Mouse (Mus musculus) midbrain, embryonic 11.5 days (tissue): ENCODE measurements around the gene Rpn2. TPM values are rescaled to one million over a fixed set of nuclear protein-coding genes. Genes with fewer than 3 reads are reported as not detected.

Experiments used
- ATAC-seq: fragments of 200-750 bp; cut with Nextera tagmentation; 2 replicates; pipeline ENCODE4 v1.8.0; 2017; ENCODE audit warnings: moderate TSS enrichment, moderate library complexity; ENCODE audit not compliant: low FRiP score
- DNase-seq: peaks from one replicate; pipeline ENCODE4 v3.0.0; 2015; ENCODE audit warnings: low spot score; ENCODE audit errors: missing footprints
- H3K27ac ChIP-seq: fragments of 300-500 bp; sonication (generic); 2 replicates; pipeline ENCODE4 v1.5.1; 2014; ENCODE audit warnings: low read depth, low read length
- H3K27me3 ChIP-seq: fragments of 300-500 bp; sonication (generic); 2 replicates; pipeline ENCODE4 v1.6.1; 2014; ENCODE audit warnings: mild to moderate bottlenecking, low read length, moderate library complexity, mixed read lengths; ENCODE audit not compliant: control insufficient read depth, insufficient read depth
- H3K36me3 ChIP-seq: fragments of 300-500 bp; sonication (generic); 2 replicates; pipeline ENCODE4 v1.6.1; 2014; ENCODE audit warnings: mild to moderate bottlenecking, low read length, moderate library complexity, mixed read lengths; ENCODE audit not compliant: control insufficient read depth, insufficient read depth
- H3K4me1 ChIP-seq: fragments of 300-500 bp; sonication (generic); 2 replicates; pipeline ENCODE4 v1.6.1; 2014; ENCODE audit warnings: low read length; ENCODE audit not compliant: control insufficient read depth, insufficient read depth
- H3K4me2 ChIP-seq: fragments of 300-500 bp; sonication (generic); 2 replicates; pipeline ENCODE4 v1.6.1; 2014; ENCODE audit warnings: mild to moderate bottlenecking, moderate library complexity
- H3K4me3 ChIP-seq: fragments of 300-500 bp; sonication (generic); 2 replicates; pipeline ENCODE4 v1.5.1; 2014; ENCODE audit warnings: low read depth, low read length
- H3K9ac ChIP-seq: fragments of 300-500 bp; sonication (generic); 2 replicates; pipeline ENCODE4 v1.6.1; 2014; ENCODE audit warnings: low read length
- H3K9me3 ChIP-seq: fragments of 300-500 bp; sonication (generic); 2 replicates; pipeline ENCODE4 v1.6.1; 2016; ENCODE audit warnings: low read length; ENCODE audit not compliant: control insufficient read depth
- WGBS: fragments of 180-500 bp; shearing (Covaris S2); extraction: QIAGEN DNeasy Blood & Tissue Kit; methylation state at CpG from one replicate; pipeline ENCODE4 v1.1.7; 2014; 5-methylcytosine and 5-hydroxymethylcytosine counted together
- polyA plus RNA-seq: library from polyadenylated mRNA; unstranded; fragments of >200 nt; fragmentation: Nextera tagmentation; extraction: Ambion mirVana; gene quantifications from 2 replicates; pipeline ENCODE4 v1.2.1, GENCODE M21; 2014

Gene Rpn2
- polyA plus RNA-seq, 1 experiment from 2014 or later = 237 TPM

GRCm38 (mm10) chr2:157353183-157353582 is 74.4 kb downstream of the Rpn2 start:
- no peak overlapping the region for H3K4me2 ChIP-seq
- no peaks in the 10 kb centered on the region for H3K9me3 ChIP-seq
- no peaks in the 10 kb centered on the region for H3K27me3 ChIP-seq
- no peak overlapping the region for H3K9ac ChIP-seq
- DNase-seq (no peak), ATAC-seq (no peak)
- H3K4me1 ChIP-seq = peaks cover 11% of the 10 kb centered on the region
- no peak overlapping the region for H3K27ac ChIP-seq
- H3K36me3 ChIP-seq = no peaks in the 10 kb centered on the region
- WGBS = 80% methylated on average over 4 of the region's 4 CpGs
- no peak overlapping the region for H3K4me3 ChIP-seq

GRCm38 (mm10) chr2:157354106-157354505 is 75.3 kb downstream of the Rpn2 start:
- H3K27ac ChIP-seq = no peak overlapping the region

GRCm38 (mm10) chr2:157360028-157360427 is 81.2 kb downstream of the Rpn2 start:
- ATAC-seq = no peak
- Histone ChIP-seq H3K27me3 (no peaks in the 10 kb centered on the region), H3K9ac (no peak overlapping the region), H3K9me3 (no peaks in the 10 kb centered on the region), H3K27ac (no peak overlapping the region), H3K4me1 (no peaks in the 10 kb centered on the region), H3K4me3 (no peak overlapping the region), H3K4me2 (no peak overlapping the region), H3K36me3 (no peaks in the 10 kb centered on the region)
- DNase-seq = no peak
- 87% methylated on average over 5 of the region's 5 CpGs for WGBS

More at GRCm38 (mm10) chr2:157354106-157354505, 75.3 kb downstream of the Rpn2 start:
- Histone ChIP-seq H3K9me3 (no peaks in the 10 kb centered on the region), H3K27me3 (no peaks in the 10 kb centered on the region), H3K9ac (no peak overlapping the region), H3K4me3 (no peak overlapping the region), H3K4me2 (no peak overlapping the region), H3K4me1 (peaks cover 5% of the 10 kb centered on the region), H3K36me3 (no peaks in the 10 kb centered on the region)
- no peak for ATAC-seq
- no peak for DNase-seq
- 80% methylated on average over 3 of the region's 3 CpGs for WGBS

GRCm38 (mm10) chr2:157363031-157363430 is 84.2 kb downstream of the Rpn2 start:
- Histone ChIP-seq H3K4me3 (no peak overlapping the region), H3K27me3 (no peaks in the 10 kb centered on the region), H3K9me3 (no peaks in the 10 kb centered on the region), H3K9ac (no peak overlapping the region), H3K4me1 (peaks cover under 1% of the 10 kb centered on the region), H3K27ac (no peak overlapping the region), H3K4me2 (no peak overlapping the region), H3K36me3 (no peaks in the 10 kb centered on the region)
- WGBS = 84% methylated on average over 3 of the region's 3 CpGs
- ATAC-seq = no peak
- no peak for DNase-seq

GRCm38 (mm10) chr2:157366762-157367161 is 87.9 kb downstream of the Rpn2 start:
- H3K4me3 ChIP-seq = no peak overlapping the region
- DNase-seq (no peak), ATAC-seq (0 out of 2 replicates have a peak, but pooled peaks have one; percentile 31)
- no peaks in the 10 kb centered on the region for H3K27me3 ChIP-seq
- H3K27ac ChIP-seq = no peak overlapping the region
- H3K36me3 ChIP-seq = no peaks in the 10 kb centered on the region
- H3K4me1 ChIP-seq = peaks cover 8% of the 10 kb centered on the region
- no peaks in the 10 kb centered on the region for H3K9me3 ChIP-seq
- no peak overlapping the region for H3K9ac ChIP-seq
- WGBS = 85% methylated on average over 9 of the region's 9 CpGs
- peak overlapping the region; percentile 75; the same call in 1 of the 2 replicates for H3K4me2 ChIP-seq

- H3K4me1 ChIP-seq = peaks cover 8% of the 10 kb centered on the region
- H3K36me3 ChIP-seq = no peaks in the 10 kb centered on the region
- no peaks in the 10 kb centered on the region for H3K9me3 ChIP-seq
- no peaks in the 10 kb centered on the region for H3K27me3 ChIP-seq
- peak within 1 kb of the TSS; percentile 74 for H3K4me3 ChIP-seq
- H3K9ac ChIP-seq = peak within 1 kb of the TSS; percentile 91
- H3K27ac ChIP-seq = peak within 1 kb of the TSS; percentile 62
- H3K4me2 ChIP-seq = peak within 1 kb of the TSS; percentile 75
- WGBS = 4% methylated on average over 42 of the region's 42 CpGs
- ATAC-seq = peak; percentile 89
- DNase-seq = peak; percentile 99
Measured at GRCm38 (mm10) chr2:157367184-157367893, 88.5 kb downstream of the Rpn2 start, which contains the start of gene Manbal. Manbal (plus strand) TSS chr2:157367594.

GRCm38 (mm10) chr2:157367991-157368390 is 89.2 kb downstream of the Rpn2 start:
- Histone ChIP-seq H3K36me3 (no peaks in the 10 kb centered on the region), H3K4me1 (peaks cover 8% of the 10 kb centered on the region), H3K27me3 (no peaks in the 10 kb centered on the region), H3K4me3 (peak overlapping the region; percentile 74), H3K9me3 (no peaks in the 10 kb centered on the region), H3K9ac (peak overlapping the region; percentile 91), H3K4me2 (peak overlapping the region; percentile 75), H3K27ac (peak overlapping the region; percentile 62)
- WGBS = 13% methylated on average over 13 of the region's 13 CpGs
- ATAC-seq = no peak
- DNase-seq = peak; percentile 64

GRCm38 (mm10) chr2:157371696-157372095 is 92.9 kb downstream of the Rpn2 start:
- H3K9ac ChIP-seq = no peak overlapping the region
- no peak for ATAC-seq
- no peaks in the 10 kb centered on the region for H3K27me3 ChIP-seq
- no peak overlapping the region for H3K4me3 ChIP-seq
- 86% methylated on average over 6 of the region's 6 CpGs for WGBS
- DNase-seq = peak; percentile 67
- no peak overlapping the region for H3K27ac ChIP-seq
- no peaks in the 10 kb centered on the region for H3K9me3 ChIP-seq
- H3K36me3 ChIP-seq = no peaks in the 10 kb centered on the region
- peaks cover 22% of the 10 kb centered on the region for H3K4me1 ChIP-seq
- no peak overlapping the region for H3K4me2 ChIP-seq

- peak; percentile 17 for DNase-seq
- Histone ChIP-seq H3K9ac (no peak overlapping the region), H3K27me3 (no peaks in the 10 kb centered on the region), H3K4me2 (no peak overlapping the region), H3K4me1 (peaks cover 20% of the 10 kb centered on the region), H3K36me3 (no peaks in the 10 kb centered on the region), H3K9me3 (no peaks in the 10 kb centered on the region), H3K27ac (no peak overlapping the region), H3K4me3 (no peak overlapping the region)
- WGBS = 80% methylated on average over 3 of the region's 3 CpGs
- no peak for ATAC-seq
Measured at GRCm38 (mm10) chr2:157373681-157374080, 94.9 kb downstream of the Rpn2 start.
